Mouse (Mus musculus) T-cell, adult 2 months (primary cell): ENCODE measurements around the gene Chrna5.
"Not testable (repeated sequence)": the region's sequence is repeated elsewhere in the genome, so short reads cannot be mapped to it uniquely, and the experiment has no call there.

ENCODE experiments used
- DNase-seq: peaks from one replicate; pipeline ENCODE4 v3.0.0; 2022; ENCODE audit warnings: low spot score

Chrna5 gene

DNA sequence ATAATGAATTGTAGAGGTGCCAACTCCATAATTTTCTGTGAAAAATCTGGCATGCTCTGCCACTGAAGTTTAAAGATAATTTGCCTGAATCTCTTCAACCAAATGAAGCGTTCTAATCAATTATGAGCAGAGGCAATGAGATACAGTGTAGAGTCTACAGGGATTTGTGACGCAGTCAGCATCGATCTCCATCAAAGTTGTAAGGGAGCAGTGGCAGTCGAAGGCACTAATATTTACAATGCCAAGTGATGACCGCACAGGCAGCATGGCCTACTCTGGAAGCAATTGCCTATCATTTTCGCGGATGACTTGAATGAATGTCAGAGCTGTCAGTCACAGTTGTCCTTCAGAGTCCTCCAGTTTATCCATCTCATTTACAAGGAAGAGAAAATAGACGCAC lies at the start of gene Chrna5:
TSS of gene Chrna5 (plus strand) at position 207 of the 400 bp plus-strand sequence.
- DNase-seq: no peak

DNA sequence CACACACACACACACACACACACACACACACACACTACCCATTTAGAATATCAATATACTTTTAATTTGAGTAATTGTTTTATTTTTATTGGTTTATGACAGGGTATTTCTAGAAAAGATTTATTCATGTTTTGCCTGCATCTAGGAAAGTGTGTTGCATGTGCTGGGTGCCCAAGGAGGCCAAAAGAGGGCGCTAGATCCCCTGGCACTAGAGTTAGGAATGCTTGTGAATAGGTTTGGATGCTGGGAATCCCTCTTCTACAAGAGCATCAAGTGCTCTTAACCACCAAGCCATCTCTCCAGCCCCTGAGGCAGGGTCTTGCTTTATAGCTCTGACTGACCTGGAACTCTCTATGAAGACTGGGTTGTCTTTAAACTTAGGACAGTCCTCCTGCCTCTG lies 48.9 kb upstream of the Chrna5 start:
- DNase-seq: no peak

GRCm38 (mm10) chr9:54932379-54932778 lies 48.3 kb upstream of the Chrna5 start:
- no peak for DNase-seq

DNA sequence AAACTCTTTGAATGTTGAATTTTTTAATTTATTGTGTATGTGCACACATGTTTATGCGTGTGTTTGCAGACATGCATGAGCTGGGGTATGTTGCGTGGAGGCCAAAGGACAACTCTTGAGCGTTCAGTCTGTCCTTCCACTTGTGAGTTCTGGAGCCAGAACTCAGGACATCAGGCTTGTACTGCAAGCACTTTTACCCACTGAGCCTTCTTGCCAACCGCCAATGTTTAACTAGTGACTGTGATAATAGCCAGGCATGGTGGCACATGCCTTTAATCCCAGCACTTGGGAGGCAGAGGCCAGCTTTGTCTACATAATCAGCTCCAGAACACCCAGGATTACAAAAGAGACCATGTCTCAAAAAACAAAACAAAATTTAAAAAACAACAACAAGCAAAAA lies 38.6 kb upstream of the Chrna5 start:
- no peak for DNase-seq

GRCm38 (mm10) chr9:54944467-54944866 lies 36.2 kb upstream of the Chrna5 start:
- DNase-seq: no peak

DNA sequence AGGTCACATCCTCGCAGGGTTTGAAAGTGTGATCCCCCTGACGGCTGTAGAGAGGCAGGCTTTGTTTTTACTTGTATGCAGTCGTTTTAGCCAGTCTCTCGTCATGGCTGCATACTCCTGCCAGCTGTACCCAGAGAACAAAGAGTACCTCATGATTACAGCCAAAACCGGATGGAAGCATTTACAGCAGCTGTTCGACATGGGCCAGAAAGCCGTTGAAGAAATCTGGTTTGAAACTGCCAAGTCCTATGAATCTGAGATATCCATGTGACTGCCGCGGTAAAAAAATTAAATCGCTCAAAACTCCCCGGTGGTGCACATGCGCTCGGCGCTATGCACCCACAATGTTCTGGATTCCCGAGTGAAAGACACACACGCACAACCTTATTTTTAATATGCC lies 34.4 kb upstream of the Chrna5 start:
- no peak for DNase-seq

- no peak for DNase-seq
These were observed 31.2 kb upstream of the Chrna5 start for GRCm38 (mm10) chr9:54949465-54949864.

DNA sequence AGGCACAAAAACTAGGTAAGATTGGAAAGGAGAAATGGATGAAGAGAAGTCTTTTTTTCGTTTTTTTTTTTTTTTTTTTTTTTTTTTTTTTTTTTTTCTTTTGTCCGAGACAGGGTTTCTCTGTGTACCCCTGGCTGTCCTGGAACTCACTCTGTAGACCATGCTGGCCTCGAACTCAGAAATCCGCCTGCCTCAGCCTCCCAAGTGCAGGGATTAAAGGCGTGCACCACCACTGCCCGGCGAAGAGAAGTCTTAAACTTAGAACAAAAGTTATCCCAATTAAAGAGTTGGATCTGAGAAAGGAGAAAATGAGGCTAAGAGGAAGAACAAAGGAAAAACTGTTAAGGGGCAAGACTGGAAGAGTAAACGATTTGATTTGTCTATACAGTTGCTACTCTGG lies 30.5 kb upstream of the Chrna5 start:
- not testable (repeated sequence) for DNase-seq

GRCm38 (mm10) chr9:54950575-54951321 lies 29.9 kb upstream of the Chrna5 start, which contains the start of the genes Psma4 and AY074887:
TSS of gene Psma4 (plus strand) at chr9:54950790.
TSS of gene AY074887 (minus strand) at chr9:54950998.
- peak; percentile 93 for DNase-seq

GRCm38 (mm10) chr9:54961059-54961458 lies 19.6 kb upstream of the Chrna5 start:
- DNase-seq: peak; percentile 10

DNA sequence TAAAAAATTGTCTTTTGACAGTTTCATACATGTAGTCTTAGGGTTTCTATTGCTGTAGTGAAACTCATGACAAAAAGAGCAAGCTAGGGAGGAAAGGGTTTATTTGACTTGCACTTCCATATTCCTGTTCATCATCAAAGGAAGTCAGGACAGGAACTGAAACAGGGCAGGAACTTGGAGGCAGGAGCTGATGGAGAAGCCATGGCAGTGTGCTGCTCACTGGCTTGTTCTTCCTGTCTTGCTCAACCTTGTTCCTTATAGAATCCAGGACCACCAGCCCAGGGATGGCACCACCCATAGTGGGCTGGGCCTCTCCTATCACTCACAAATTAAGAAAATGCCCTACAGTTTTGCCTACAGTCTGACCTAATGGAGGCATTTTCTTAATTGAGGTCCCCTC lies 17.0 kb upstream of the Chrna5 start:
- no peak for DNase-seq

GRCm38 (mm10) chr9:54969972-54970637 lies 10.6 kb upstream of the Chrna5 start:
- no peak for DNase-seq

- DNase-seq: peak; percentile 10
These were observed 861 bp downstream of the Chrna5 start for GRCm38 (mm10) chr9:54981291-54982191.

- DNase-seq: no peak
These were observed 1.7 kb downstream of the Chrna5 start for GRCm38 (mm10) chr9:54982401-54982800.

GRCm38 (mm10) chr9:54990362-54990761 lies 9.7 kb downstream of the Chrna5 start:
- DNase-seq: no peak

GRCm38 (mm10) chr9:54994381-54994780 lies 13.7 kb downstream of the Chrna5 start:
- no peak for DNase-seq

DNA sequence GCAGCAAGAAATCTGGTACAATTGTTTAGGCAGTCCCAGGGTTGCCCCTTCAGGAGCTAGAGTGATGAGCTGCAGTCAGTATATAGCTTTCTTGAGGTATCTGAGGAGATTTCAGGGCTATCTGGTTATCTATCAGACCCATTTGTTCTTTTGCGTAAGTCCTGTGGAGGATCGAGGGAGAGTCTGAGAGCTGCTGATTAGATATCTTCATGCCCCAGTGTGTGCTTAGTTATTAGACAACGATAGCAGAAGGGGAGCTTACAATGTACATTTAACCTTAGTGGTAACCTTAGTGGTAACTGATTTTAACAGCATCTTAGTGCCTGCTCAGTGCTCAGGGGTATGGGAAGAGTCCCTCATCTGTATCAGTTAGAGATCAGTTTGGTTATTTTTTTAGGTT lies 15.0 kb downstream of the Chrna5 start:
- DNase-seq: no peak

DNA sequence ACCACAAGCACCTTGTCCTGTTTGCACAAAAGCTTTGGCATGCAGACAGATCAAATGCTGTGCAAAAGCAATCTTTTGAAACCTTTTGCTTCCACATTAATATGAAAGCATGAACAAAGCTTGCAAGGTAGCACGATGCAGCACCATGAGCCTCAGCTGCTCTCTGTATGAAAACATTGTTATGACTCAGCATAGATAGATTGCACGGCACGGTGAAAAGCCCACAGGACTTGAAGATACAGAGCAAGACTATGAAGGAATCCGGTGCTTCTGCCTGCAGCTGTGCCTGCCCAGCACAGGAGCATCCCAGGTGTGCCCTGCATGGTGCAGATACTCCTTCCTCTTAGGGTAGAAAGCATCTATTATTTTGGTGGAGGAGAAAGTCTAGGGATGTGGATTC lies 22.9 kb downstream of the Chrna5 start:
- no peak for DNase-seq

- DNase-seq: no peak
These were observed 29.0 kb downstream of the Chrna5 start for GRCm38 (mm10) chr9:55009692-55010091.

DNA sequence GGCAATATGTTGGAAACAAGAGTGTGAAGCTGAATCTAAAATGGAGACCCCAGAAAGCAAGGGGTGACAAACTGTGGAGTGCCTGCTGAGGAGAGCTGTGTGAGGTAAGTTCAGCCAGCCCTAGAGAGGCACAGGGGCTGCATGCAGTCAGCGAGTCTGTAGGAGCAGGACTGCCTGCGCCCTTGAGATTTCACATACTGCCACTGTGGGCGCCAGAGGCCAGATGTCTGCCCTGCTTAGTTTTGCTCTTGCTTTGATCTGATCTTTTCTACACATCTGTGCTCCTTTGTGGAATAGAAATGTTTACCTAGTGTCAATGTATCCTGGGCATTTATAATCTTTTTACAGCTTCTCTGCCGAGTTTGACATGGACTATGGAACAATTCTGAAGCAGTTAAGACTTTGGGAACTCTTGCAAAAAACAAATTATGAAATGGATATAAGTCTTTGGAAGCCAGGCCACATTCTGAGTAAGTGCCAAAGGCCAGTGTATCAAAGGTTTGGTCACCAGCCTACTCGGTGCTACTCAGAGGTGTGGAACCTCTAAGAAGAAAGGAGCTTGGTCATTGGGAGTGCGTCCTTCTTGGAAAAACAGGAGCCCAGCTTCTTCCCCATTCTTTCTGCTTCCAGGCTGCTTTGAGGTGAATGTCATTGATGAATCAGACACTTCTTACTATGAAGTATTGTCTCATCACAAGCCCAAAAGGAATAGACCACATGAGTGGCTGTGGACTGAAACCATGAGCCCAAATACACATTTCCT lies 30.1 kb downstream of the Chrna5 start:
- no peak for DNase-seq

DNA sequence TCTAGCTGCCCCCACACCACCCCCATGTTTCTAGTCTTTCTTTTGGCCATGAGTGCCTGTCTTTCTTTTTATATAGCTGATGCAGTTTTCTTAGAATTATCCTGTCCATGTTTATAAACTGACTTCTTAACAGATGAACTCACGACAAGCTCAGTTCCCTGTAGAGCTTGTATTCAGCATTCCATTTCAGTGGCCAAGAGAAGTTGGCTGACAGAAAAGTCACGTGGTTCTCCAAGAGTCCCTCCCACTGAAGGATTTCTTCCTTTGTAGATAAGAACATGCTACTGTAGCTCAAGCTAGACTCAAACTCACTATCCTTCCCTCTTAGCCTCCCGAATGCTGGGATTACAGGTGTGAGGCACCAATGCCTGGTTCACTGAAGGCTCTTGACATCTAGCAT lies 36.2 kb downstream of the Chrna5 start:
- no peak for DNase-seq

DNA sequence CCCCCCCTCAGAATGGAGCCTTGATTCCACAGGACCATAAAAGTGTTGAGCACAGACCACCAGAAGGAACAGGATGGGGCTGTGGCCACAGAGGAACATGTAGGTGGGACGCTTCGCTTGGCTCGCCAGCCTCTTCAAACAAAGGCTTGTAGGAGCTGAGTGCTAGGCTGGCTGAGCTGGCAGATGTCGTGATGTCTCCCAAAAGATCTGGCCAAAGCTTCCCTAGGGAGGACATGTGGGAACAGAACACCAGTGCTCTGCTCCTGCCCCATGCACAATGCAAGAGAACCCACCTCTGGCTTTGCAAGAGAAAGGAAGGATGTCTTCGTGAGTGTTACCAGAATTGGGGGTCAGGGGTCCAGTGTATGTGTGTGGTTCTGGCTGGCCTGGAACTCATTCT lies 42.6 kb downstream of the Chrna5 start:
- no peak for DNase-seq
